Mouse (Mus musculus): Measurements from ENCODE around the gene Rpf1. TPM values are rescaled to one million over a fixed set of nuclear protein-coding genes. Genes with fewer than 3 reads are reported as not detected.

Rpf1 gene
- total RNA-seq (2021): 10 to 100 TPM; 23.4 to 28.9 TPM
- long read RNA-seq, experiment 1, transcript Rpf1-201 (9 exons, 1,661 nt): major isoform, 8 of 11 reads
- long read RNA-seq, experiment 1, partial matches to known transcripts: 1 of 11 reads
- long read RNA-seq, experiment 1, other reads (novel, unspliced or antisense): 1 of 11 reads
- long read RNA-seq, experiment 2, transcript Rpf1-201 (9 exons, 1,661 nt): major isoform, 25 of 29 reads
- long read RNA-seq, experiment 2, partial matches to known transcripts: 2 of 29 reads
- long read RNA-seq, experiment 2, other reads (novel, unspliced or antisense): 1 of 29 reads

DNA sequence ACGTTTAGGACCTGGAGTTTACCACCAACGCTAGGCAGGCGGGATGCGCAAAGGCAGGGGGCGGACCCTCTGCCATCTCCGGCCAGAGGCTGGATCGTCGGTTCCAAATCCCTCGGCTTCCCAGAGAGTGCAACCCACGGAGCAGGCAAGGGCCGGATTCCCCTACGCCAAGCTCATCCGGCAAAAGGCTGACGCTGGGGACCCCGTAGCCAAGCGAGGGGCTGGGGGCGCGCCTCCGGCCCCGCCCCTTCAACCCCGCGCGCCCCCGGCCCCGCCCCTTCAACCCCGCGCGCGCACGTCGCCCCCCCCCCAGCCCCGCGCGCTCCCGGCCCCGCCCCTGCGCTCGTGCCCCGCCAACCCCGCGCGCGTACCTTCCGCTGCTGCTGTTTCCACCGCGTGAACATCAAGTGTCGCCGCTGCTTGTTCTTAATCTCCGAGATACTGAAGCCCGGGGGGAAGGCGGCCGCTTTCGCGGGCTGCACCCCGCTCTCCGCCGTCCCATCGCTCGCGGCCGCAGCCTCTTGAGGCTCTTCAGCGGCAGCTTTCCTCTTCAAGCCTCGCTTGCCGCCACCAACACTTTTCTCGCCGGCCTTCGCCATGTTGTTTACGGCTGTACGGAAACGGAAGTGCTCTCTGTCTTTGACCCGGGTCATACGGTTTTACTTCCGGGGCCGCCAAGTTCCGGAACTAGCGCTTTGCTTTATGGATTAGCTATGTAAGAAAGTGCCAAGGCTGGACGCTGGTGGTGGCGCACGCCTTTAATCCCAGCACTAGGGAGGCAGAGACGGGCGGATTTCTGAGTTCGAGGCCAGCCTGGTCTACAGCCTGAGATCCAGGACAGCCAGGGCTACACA is at the start of gene Rpf1:
Gene Rpf1, minus strand, starts transcription at position 632 of the 854 bp plus-strand sequence.
- DNase-seq (ENCODE audit: low spot score in 2 of 2): peak; percentile 80 to 81

DNA sequence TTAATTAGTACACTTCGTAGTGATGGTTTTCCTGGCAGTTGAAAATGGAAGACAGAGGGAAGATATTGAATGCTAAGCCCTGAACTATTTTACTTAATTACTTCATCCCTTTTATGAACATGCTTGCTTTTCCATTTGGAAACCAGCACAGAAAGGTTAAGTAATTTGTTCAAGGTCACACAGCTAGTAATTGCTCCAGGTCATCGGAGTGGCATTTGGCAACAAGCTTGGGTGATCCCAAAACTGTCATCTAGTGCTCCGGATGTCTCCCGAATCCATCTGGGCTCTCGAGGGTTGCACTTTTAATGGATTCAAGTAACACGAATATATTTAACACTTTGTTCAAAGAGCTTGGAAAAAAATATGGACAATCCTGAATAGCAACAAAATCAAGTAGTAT is 49.7 kb upstream of the Rpf1 start:
- DNase-seq (ENCODE audit: low spot score in 2 of 2): no peak

DNA sequence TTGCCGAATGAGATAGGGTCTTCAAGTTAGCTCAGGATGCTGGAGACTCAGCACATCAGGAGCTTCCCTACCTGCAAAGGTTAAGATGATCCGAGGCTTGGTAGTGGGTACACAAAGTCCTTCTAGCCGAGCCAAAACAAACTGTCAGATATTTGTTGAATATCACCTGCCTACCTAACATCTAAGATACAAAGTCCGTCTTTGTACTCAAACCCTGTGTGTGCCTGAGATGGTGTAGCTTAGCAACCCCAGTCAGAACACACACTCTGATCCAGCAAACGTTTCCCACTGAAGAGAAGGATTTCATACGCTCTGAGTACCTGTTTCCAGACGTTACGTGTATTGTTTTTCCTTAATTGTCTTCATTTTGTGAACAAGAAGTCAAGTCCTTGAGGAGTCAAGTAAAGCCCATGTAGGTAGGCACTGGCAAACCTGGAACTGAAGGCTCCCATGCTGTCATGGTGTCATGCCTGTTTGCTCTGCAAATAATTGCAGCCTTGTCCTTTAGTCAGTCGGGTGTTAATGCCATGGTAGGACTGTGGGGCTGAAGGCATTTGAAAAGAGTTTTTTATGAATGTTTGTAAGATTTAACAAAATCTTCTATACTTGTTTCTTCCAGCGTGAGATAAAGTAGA is 49.0 kb upstream of the Rpf1 start, which contains the start of gene Uox:
Gene Uox, plus strand, starts transcription at position 279 of the 635 bp plus-strand sequence.
- DNase-seq (ENCODE audit: low spot score in 2 of 2): no peak

DNA sequence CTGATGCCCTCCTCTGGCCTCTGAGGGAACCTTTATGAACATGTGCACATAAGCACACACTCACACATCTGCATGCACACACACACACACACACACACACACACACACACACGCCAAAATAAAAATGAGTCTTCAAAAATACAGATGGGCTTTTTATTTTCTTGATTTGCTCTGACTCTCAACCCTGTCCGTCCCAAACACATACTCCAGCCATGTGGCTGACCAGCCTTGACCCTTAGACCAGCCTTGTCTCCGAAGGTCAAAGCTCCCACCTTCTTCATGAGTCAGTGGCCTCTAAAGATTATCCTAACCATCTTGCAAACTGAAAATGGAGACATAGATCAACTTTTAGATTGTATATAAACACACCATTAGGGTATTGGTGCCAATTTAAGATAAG is 48.4 kb upstream of the Rpf1 start:
- DNase-seq (ENCODE audit: low spot score in 2 of 2): no peak

DNA sequence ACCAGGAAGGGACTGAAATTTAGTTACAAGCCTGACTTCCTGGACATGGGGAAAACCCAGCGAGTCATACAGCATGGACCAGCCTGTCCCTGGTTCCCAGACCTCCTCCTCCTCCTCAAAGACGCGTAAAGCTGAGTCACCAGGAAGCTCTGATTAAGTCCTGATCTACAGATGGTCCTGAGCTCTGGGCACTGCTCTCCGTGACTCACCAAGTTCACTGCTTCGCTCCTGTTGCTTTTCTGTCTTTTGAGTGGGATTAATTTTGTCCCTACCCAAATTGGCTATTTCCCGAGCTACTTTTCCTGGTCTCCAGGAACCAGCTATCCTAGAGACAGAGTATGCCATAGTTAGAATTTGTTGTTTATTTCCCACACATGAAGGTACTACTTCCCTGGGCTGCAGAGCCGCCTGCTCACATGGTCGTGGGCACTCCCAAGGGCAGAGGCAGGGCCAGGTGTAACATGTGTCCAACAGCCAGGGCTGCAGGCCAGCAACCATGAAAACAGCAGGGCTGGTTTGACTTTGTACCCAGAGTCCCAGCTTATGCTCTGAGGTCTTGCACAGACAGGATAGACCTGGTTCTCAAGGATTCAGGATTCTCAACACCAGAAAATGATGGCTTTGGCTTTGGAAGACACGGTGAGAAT is 46.8 kb upstream of the Rpf1 start:
- peak; percentile 27 to 36 for DNase-seq (ENCODE audit: low spot score in 2 of 2)

DNA sequence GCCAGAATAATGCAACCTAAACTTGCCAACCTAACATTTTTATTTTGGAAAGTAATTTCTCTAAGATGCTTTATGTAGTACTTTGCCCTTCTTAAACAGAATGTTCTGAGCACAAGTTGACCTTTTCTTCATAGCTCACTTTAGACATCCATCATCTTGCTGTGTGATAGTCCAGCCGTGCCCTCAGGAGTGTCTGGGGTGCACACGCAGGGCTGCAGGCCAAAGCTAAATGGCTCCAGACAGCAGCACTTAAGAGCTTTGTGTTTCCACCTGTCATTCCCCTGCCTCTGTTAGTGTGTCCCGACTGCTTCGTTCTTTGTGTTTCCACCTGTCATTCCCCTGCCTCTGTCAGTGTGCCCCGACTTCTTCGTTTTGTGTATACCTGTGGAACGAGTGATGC is 46.1 kb upstream of the Rpf1 start:
- DNase-seq (ENCODE audit: low spot score in 2 of 2): no peak

DNA sequence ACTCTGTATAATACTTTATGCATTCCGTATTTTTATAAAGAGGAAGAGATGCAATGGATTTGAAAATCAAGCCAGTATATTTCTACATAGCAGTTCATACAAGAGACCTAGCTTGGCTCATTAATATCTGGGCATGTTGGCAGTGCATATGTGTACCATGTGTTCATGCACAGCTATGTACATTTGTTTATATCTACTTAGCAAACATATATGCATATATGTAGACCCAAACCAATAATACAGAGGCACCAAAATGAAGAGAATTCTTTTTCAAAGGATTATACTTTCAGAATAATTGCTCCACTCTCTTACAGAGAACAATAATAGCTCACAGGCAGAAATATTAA is 43.8 kb upstream of the Rpf1 start:
- DNase-seq (ENCODE audit: low spot score in 2 of 2): no peak

DNA sequence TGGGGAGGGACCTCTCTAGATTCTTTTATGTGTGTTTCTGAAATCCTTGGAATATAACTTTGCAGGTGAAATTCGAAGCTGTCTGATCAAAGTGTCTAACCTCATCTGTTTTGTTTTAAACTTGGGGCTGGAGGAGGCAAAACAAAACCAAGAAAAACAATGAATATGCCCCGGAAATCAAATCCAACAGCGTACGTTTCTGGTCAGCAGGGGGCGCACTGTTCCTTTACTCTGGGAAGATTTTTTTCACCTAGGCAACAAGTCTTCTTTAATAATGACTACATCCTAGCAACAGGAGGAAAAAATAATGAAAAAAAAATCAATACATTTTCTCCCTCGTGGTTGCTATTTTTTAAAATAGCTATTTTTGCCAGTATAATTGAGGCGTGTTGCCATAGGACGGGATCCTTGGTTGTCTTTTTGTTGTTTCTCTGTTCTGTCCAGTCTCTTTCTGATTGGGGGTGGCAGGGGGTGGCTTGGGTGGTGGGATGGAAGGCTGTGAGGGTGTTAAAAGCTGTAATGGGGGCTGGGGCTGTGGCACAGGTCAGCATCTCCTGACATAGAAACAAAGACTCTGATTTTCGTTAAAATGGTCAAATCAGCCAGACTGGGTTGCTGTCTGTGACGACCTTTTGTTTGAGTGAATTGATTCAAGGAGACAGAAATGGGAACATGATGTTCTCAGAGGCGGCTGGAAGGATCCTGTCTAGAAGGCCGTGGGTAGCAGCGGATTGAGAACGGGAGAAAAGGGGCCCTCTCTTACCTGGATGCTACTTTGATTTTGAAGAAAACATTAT is 43.2 kb upstream of the Rpf1 start:
- DNase-seq (ENCODE audit: low spot score in 2 of 2): peak; percentile 80 to 82

DNA sequence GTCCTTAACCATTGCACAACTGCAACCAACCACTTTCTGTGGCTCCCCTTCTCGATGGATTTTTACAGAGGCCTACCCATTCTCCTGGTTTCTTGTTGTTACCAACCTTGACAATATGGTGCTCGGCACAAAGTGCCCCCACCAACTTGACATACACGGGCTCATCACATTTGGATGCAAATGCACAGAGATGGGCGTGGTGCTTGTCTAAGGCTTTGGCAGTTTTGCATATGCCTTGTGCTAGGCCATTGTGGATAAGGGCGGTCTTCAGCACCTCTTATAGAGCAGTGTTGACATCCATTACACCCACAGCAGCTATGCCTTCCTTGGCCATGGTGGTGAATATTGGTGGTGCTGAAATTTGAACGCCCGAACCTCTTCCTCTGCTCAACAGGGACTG is 41.7 kb upstream of the Rpf1 start:
- no peak for DNase-seq (ENCODE audit: low spot score in 2 of 2)

DNA sequence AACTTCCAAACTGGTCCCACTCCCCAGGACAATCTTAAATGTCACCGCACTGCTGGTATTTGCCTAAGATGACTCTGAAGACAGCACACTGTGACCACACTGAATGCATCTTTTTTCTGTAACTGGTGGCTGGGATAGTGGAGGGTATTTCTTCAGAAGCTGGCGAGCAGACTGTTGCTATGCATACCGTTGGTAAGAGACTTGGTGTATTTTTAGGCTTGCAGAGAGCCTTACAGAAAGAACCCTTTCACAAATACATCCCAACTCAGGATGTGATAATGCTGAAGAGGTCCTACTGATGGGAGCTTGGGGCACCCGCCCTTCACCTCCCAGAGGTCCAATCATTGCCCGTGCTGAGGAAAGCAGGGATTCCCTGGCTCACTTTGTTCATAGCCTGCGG is 36.3 kb upstream of the Rpf1 start:
- no peak for DNase-seq (ENCODE audit: low spot score in 2 of 2)

DNA sequence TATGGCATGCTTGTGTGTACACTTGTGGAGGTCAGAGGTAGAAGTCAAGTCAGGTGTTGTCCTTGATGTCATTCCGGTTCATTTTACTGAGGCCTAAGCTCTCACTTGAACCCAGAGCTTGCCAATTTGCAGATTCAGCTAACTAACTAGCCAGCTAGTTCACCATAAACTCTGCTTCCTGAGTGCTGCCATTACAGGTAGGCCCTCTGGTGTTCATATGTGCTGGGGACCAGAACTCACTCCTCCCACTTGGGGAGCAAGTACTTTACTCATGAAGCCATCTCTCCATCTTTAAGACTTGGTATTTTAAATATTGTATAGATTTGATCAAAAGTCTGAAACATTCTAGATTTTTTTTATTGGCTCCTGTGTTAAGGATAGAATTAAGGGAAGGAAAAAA is 35.3 kb upstream of the Rpf1 start:
- DNase-seq (ENCODE audit: low spot score in 2 of 2): no peak

DNA sequence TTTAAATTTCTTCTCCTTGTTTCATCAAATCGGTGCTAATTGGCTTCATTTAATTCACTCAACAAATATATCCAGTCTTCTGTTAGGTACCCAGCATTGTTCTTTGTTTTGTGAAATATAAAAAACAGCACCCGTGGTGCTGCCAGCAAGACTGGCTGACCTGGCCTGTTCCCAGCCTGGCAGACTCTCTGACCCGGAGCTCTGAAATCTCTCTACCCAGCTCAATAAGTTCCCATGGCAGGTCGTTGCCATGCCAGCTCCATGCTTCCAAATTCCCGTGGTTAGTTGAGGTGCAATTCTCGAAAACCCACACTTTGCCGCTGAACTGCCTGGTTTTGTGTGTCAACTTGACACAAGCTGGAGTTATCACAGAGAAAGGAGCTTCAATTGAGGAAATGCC is 33.6 kb upstream of the Rpf1 start:
- no peak for DNase-seq (ENCODE audit: low spot score in 2 of 2)

DNA sequence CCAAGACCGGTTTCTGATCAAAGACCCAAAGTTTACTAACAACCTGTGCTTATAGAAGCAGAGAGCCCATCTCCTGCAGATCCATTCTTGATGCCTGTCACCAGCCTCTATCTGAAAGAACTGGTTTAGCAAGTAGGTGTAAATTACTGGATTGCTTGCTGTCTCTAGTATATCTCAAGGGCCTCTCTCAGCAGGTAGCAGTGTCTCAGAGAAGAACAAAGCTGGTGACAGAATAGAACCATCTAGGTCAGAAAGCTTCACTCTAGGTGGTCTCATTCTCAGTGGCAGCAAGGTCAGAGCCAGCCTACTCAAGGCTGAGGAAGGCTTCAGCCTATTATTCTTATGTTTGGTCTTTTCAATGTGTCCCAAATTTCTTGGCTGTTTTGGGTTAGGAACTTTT is 22.4 kb upstream of the Rpf1 start:
- no peak for DNase-seq (ENCODE audit: low spot score in 2 of 2)

DNA sequence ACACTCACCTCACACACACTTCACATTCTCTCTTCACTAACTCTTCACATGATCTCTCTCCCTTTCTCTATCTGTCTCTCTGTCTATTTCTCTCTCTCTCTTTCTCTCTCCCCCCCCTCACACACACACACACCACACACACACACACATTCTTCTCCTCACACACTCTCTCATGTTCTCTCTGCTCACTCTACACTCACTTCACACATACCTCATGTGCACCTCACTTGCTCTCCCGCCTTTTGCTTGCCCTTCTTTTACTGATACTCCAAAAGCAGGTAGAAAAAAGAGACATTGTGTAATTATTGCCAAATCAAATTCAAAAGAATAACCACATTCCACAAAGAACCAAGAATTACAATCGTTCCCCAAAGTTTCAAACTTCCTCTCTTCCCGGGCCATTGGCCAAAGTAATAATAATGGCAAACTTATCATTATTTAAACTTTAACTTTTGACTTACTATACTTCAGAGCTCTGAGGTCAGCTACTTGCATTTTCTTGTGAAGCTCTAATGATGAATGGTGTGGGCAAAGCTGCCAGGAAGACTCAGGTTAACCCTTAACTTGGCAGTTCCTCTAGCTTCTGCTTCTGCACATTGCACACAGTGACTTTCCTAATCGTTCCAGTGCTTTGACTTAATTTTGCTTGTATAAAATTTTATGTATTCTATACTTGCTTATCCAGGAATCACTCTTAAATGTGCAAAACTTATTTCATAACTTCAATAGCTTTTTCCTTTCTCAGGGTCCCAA is 19.5 kb upstream of the Rpf1 start:
- DNase-seq (ENCODE audit: low spot score in 2 of 2): no peak

DNA sequence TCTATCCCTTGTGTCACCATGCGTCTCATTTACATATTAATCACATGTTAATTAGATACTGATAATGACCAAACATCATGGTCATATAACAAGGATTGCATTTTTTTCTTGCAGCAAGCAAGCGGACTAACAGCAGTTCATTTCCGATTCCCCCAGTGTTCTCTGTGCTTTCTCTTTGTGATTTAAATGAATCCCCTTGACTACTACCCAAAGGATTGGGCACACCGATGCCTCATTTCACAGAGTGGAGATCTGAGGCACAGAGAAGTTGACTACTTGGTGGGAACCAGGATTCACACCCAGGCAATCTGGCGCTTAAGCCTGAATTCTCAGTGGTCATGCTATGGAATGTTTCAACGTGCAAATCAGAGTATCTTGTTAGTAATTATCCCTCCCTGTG is 13.8 kb upstream of the Rpf1 start:
- no peak for DNase-seq (ENCODE audit: low spot score in 2 of 2)

DNA sequence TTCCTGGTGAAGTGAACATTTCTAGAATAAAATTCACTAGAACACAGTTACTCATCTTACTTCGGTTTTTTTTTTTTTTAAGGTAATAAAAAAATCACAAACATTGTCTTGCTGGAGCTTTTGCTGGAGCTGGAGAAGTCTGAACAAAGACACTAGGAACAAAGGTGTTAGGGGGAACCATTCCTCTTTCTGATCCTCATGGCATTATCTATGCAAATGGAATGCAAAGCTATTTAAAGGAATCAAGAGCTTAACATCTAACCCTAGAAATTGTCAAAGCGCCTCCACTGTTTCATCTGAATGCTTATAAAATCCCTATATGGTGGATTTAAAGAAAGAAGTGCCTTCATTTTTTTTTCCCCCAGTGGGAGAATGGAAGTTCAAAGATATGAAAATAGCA is 7.1 kb upstream of the Rpf1 start:
- DNase-seq (ENCODE audit: low spot score in 2 of 2): no peak

DNA sequence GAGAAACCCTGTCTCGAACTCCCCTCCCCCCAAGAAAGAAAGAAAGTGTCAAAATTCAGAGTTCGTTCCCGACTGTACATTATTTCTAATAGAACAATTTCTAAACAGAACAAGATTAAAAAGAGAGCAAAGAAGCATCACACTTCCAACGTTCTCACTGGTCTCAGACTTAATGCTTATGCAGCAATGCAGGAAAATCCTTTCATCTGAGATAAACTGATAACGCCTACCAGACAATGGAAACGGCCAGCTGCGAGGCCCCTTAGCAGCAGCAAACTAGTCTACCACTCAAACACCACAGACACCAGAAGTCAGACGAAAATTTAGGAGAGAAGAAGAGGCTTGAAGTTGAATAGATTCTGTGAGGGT is 407 bp upstream of the Rpf1 start:
- DNase-seq (ENCODE audit: low spot score in 2 of 2): no peak

DNA sequence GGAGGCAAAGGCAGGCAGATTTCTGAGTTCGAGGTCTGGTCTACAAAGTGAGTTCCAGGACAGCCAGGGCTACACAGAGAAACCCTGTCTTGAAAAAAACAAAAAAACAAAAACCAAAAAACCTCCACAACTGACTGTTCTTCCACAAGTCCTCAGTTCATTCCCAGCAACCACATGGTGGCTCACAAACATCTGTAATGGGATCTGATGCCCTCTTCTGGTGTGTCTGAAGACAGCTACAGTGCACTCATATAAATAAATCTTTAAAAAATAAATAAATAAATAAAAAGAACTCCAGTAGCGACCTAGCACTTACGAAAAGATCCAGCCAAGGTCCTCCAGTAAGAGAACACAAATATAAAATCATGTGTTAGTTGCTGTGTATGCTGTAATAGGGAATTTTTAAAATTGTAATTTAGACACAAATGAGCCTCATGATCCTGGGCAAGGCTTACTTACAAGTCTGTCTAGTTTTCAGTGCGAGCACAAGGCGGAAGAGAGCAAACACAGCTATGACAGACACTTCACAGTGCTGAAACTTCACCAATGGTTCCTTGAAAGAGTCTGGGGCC is 917 bp downstream of the Rpf1 start:
- no peak for DNase-seq (ENCODE audit: low spot score in 2 of 2)

DNA sequence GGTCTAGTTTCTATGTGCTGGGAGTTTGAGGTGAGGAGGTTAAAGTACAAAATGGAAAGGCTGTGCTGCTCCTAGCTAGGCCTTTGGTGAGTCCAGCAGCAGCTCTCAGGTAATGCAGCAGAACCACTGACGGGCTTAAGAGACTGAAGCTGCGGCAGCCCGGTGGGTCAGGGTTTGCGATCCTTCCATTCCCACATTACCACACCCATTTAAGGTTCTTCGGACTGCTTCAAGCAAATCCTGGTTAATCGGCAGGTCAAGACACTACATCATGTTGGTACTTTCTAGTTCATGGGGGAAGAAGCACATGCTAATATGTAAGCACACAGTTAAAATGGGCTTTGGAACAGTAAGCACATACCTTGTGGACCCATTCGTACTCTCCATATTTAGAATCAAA is 14.5 kb downstream of the Rpf1 start:
- DNase-seq (ENCODE audit: low spot score in 2 of 2): no peak

DNA sequence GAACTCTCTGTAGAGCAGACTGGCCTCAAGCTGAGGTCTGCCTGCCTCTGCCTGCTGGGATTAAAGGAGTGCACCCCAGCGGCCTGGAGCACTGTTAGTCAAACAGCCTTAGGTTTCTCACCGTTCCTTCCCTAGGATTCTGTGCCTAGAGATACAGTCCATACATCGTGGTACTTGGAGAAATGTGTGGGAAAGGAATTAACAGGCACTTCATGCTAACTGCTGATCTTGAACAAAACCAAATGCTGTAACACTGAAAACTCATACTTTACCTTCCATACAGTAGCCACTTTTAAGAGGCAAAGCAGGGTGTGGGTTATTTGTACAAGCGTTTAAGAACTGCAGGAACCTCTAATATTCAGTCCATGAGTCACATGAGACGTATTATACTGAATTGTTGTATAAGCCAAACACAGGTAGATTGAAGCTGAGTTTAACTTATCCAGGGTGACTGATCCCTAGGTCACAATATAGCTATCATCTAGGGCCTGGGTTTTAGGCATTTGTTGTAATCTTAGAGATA is 19.6 kb downstream of the Rpf1 start:
- no peak for DNase-seq (ENCODE audit: low spot score in 2 of 2)

Data from adrenal gland, adult 18-20 months (tissue).